Mouse (Mus musculus) myocyte (in vitro differentiated cells): ENCODE results near the gene Nkx2-1.

Experiments
- E2F4 ChIP-seq: IDR thresholded peaks from one replicate; pipeline ENCODE4 v1.6.1; 2011; ENCODE audit warnings: mild to moderate bottlenecking, control low read depth, moderate library complexity; ENCODE audit not compliant: insufficient read depth
- MAX ChIP-seq: IDR thresholded peaks from one replicate; pipeline ENCODE4 v1.6.1; 2011; ENCODE audit warnings: low read depth, mild to moderate bottlenecking, control low read depth
- MYOG ChIP-seq, 3 experiments: IDR thresholded peaks; one replicate each; pipeline ENCODE4 v1.6.1; 2011; ENCODE audit warnings: control low read depth in 2 of 3, low read depth in 2 of 3, mild to moderate bottlenecking in 2 of 3; ENCODE audit not compliant: insufficient read length in 2 of 3, control insufficient read depth in 1 of 3, insufficient read depth in 1 of 3
- POLR2A ChIP-seq: IDR thresholded peaks from one replicate; pipeline ENCODE4 v1.6.1; 2011; ENCODE audit warnings: low read depth, mild to moderate bottlenecking, control low read depth, moderate library complexity; ENCODE audit not compliant: insufficient read length
- SRF ChIP-seq: IDR thresholded peaks from one replicate; pipeline ENCODE4 v1.6.1; 2011; ENCODE audit warnings: low read depth; ENCODE audit not compliant: control insufficient read depth, insufficient read length
- USF1 ChIP-seq: IDR thresholded peaks from one replicate; pipeline ENCODE4 v1.6.1; 2011; ENCODE audit warnings: low read depth, mild to moderate bottlenecking, control low read depth, moderate library complexity

GRCm38 (mm10) chr12:56518221-56518620 is 18.5 kb downstream of the Nkx2-1 start:
- no peak for TF ChIP-seq POLR2A
- no peak for TF ChIP-seq MAX
- no peak for TF ChIP-seq USF1
- TF ChIP-seq MYOG (IDR thresholded peaks at IDR 0.05; ENCODE audit: control insufficient read depth in 1 of 3, insufficient read depth in 1 of 3, insufficient read length in 2 of 3, low read depth in 2 of 3), result no peak
- no peak for TF ChIP-seq E2F4
- no peak for TF ChIP-seq SRF
